Mouse (Mus musculus) erythroblast, embryonic 14.5 days (primary cell): ENCODE measurements around the gene Lrrc9.

ENCODE experiments used
- GATA1 ChIP-seq: IDR thresholded peaks from 2 replicates; pipeline ENCODE4 v1.6.1; 2012; ENCODE audit warnings: low read length, inconsistent platforms, mixed read lengths
- TAL1 ChIP-seq: IDR thresholded peaks from 3 replicates; pipeline ENCODE4 v1.6.1; 2012; ENCODE audit warnings: low read length, inconsistent platforms, mixed read lengths

DNA sequence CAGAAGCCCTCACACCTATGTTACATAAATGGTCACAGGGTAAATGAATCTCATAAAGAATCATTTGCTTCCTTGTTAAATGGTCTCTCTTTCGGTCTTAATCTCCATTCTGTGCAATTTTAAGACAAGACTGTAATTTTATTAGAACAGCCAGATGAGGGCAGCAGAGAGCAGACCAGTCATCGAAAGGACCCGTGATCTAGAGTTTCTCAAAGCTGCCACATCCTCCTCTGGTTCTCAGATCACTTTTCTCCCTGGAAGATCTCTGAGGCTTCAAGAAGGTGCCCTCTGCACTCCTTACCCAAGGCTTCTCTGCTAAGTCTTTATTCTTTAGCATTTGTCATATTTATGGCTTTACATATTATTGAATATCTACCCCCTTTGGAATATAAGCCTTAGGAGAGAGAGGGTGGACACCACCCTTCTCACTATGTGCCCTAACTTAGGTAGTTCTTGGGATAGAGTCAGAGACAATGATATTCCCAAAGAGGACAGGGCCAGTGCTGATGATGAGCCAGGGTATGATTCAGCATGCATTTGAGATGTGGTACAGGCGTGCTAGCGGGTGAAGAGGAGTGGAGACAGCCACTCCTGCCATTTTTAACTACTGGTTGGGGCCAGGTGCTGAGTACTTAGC, 20.3 kb downstream of the Lrrc9 start:
- no peak for TF ChIP-seq GATA1
- TF ChIP-seq TAL1 = no peak
